Mouse (Mus musculus) kidney, postnatal 0 days (tissue): ENCODE data around the gene Chst8. TPM values are rescaled to one million over a fixed set of nuclear protein-coding genes. Genes with fewer than 3 reads are reported as not detected.
A peak's percentile ranks its signal among the peaks of the same experiment; 100 is the strongest.

Source experiments
- ATAC-seq: fragments of 200-750 bp; cut with Nextera tagmentation; replicated peaks from 2 replicates; pipeline ENCODE4 v1.8.0; 2017; ENCODE audit warnings: low read depth, moderate number of reproducible peaks, moderate TSS enrichment, moderate library complexity; ENCODE audit not compliant: low FRiP score
- DNase-seq: peaks from one replicate; pipeline ENCODE4 v3.0.0-alpha.2; 2016; ENCODE audit warnings: low spot score
- H3K27ac ChIP-seq: fragments of 300-500 bp; sonication (generic); 2 replicates; pipeline ENCODE4 v1.5.1; 2014; ENCODE audit warnings: mild to moderate bottlenecking
- H3K27me3 ChIP-seq: fragments of 300-500 bp; sonication (generic); 2 replicates; pipeline ENCODE4 v1.6.1; 2014; ENCODE audit warnings: low read length, mixed read lengths; ENCODE audit not compliant: insufficient read depth
- H3K36me3 ChIP-seq: fragments of 300-500 bp; sonication (generic); 2 replicates; pipeline ENCODE4 v1.6.1; 2014; ENCODE audit warnings: low read length, mixed read lengths; ENCODE audit not compliant: insufficient read depth
- H3K4me1 ChIP-seq: fragments of 300-500 bp; sonication (generic); replicated peaks from 2 replicates; pipeline ENCODE4 v1.6.1; 2014; ENCODE audit warnings: antibody characterized with exemption, low read length, mixed read lengths; ENCODE audit not compliant: insufficient read depth
- H3K4me2 ChIP-seq: fragments of 300-500 bp; sonication (generic); 2 replicates; pipeline ENCODE4 v1.6.1; 2014; ENCODE audit warnings: mild to moderate bottlenecking, low read length, moderate library complexity, mixed read lengths
- H3K4me3 ChIP-seq: fragments of 300-500 bp; sonication (generic); replicated peaks from 2 replicates; pipeline ENCODE4 v1.5.1; 2014; ENCODE audit warnings: low read depth, low read length
- H3K9ac ChIP-seq: fragments of 300-500 bp; sonication (generic); 2 replicates; pipeline ENCODE4 v1.6.1; 2014; ENCODE audit warnings: low read depth, low read length
- H3K9me3 ChIP-seq: fragments of 300-500 bp; sonication (generic); replicated peaks from 2 replicates; pipeline ENCODE4 v1.6.1; 2016; ENCODE audit warnings: low read length, inconsistent platforms, mixed read lengths
- CTCF ChIP-seq: IDR thresholded peaks from 2 replicates; pipeline ENCODE4 v1.5.1; 2016; ENCODE audit warnings: antibody characterized with exemption, low read depth, mild to moderate bottlenecking, moderate library complexity
- WGBS: fragments of 180-500 bp; shearing (Covaris S2); extraction: QIAGEN DNeasy Blood & Tissue Kit; methylation state at CpG from one replicate; pipeline ENCODE4 v1.1.7; 2014; 5-methylcytosine and 5-hydroxymethylcytosine counted together
- polyA plus RNA-seq: library from polyadenylated mRNA; unstranded; fragments of >200 nt; fragmentation: Nextera tagmentation; extraction: Ambion mirVana; gene quantifications from 2 replicates; pipeline ENCODE4 v1.2.1, GENCODE M21; 2015

Gene Chst8
- polyA plus RNA-seq, 1 experiment from 2014 or later: 14.1 TPM

DNA sequence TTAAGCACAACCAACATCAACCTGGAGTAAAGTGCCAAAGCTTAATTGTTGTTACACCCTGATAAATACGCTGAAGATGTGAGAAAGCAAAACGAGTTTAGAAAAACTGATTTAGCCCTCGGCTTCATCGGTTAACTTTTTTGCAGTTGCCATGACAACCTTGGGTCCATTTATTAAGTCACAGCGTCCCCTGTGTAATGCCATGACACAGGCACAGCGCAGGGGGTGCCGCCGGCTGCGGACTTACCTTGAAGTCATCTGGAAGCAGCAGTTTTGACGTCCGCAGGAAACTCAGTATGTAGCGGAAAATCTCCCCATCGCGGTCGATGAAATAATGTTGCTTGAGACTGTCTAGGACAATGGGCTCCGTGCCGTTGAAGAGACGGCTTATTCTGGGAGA lies 167.9 kb downstream of the Chst8 start:
- H3K4me2 ChIP-seq: no peak overlapping the region
- no peak overlapping the region for H3K4me3 ChIP-seq
- no peaks in the 10 kb centered on the region for H3K27me3 ChIP-seq
- no peak for TF ChIP-seq CTCF
- no peaks in the 10 kb centered on the region for H3K9me3 ChIP-seq
- WGBS: 87% methylated on average over 18 of the region's 18 CpGs
- H3K27ac ChIP-seq: no peak overlapping the region
- H3K36me3 ChIP-seq: peaks cover 50% of the 10 kb centered on the region
- H3K9ac ChIP-seq: no peak overlapping the region
- ATAC-seq (no peak), DNase-seq (no peak)
- no peaks in the 10 kb centered on the region; the same call in 1 of the 2 replicates for H3K4me1 ChIP-seq

GRCm38 (mm10) chr7:34643329-34643728 lies 169.2 kb downstream of the Chst8 start:
- WGBS: 49% methylated on average over 6 of the region's 6 CpGs
- DNase-seq: no peak
- H3K9me3 ChIP-seq: no peaks in the 10 kb centered on the region
- no peaks in the 10 kb centered on the region; the same call in 1 of the 2 replicates for H3K4me1 ChIP-seq
- no peak overlapping the region for H3K4me2 ChIP-seq
- H3K27ac ChIP-seq: peak overlapping the region; percentile 32; the same call in 1 of the 2 replicates
- peaks cover 42% of the 10 kb centered on the region for H3K36me3 ChIP-seq
- TF ChIP-seq CTCF: no peak
- 0 out of 2 replicates have a peak, but pooled peaks have one; percentile 26 for ATAC-seq
- no peaks in the 10 kb centered on the region for H3K27me3 ChIP-seq
- H3K9ac ChIP-seq: no peak overlapping the region
- no peak overlapping the region for H3K4me3 ChIP-seq

DNA sequence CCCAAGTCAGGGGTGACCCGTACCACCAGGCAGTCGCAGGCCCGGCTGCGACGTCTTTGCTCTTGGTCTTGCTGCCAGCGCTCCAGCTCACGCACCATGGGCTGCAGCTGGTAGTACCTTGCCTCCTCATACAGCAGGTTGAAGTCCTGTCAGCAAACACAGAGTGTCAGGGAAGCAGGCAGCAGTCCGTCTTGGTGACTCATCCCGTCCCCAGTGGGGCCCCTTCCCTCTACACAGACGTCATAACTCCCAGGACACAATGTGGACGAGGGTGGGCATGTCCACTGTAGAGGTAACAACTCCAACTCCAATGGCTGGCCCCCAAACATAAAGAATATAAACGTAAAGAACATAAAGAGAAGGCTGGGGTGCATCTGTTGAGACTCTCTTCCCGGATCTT lies 170.5 kb downstream of the Chst8 start:
- Histone ChIP-seq H3K27me3 (no peaks in the 10 kb centered on the region), H3K9ac (no peak overlapping the region), H3K4me2 (no peak overlapping the region), H3K4me3 (no peak overlapping the region), H3K4me1 (no peaks in the 10 kb centered on the region; the same call in 1 of the 2 replicates), H3K36me3 (peaks cover 39% of the 10 kb centered on the region), H3K9me3 (no peaks in the 10 kb centered on the region), H3K27ac (no peak overlapping the region)
- no peak for DNase-seq
- no peak for ATAC-seq
- WGBS: 83% methylated on average over 13 of the region's 13 CpGs
- TF ChIP-seq CTCF: no peak

DNA sequence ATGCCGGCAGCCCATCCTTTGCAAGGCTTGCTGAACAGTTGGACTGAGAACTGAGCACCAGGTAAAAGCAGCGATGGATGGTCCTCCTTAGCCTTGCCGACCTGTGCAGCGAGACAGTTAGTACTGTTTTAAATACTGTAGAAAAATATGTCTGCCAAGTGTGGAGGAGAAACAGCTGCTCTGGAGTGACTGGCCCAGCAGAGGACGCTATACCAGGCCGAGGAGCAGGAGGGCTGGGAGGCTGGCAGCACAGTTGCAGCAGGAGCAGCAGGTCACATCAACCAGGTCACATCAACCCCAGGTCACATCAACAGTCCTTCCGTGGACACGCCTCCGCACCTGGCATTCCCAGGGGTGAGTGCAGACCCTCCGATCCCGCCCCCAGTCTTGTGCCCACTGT lies 172.7 kb downstream of the Chst8 start:
- Histone ChIP-seq H3K9ac (no peak overlapping the region), H3K36me3 (peaks cover 36% of the 10 kb centered on the region), H3K4me1 (no peaks in the 10 kb centered on the region; the same call in 1 of the 2 replicates), H3K27ac (no peak overlapping the region), H3K9me3 (no peaks in the 10 kb centered on the region), H3K4me3 (no peak overlapping the region), H3K27me3 (no peaks in the 10 kb centered on the region), H3K4me2 (no peak overlapping the region)
- 80% methylated on average over 11 of the region's 11 CpGs for WGBS
- DNase-seq (no peak), ATAC-seq (no peak)
- TF ChIP-seq CTCF: no peak

DNA sequence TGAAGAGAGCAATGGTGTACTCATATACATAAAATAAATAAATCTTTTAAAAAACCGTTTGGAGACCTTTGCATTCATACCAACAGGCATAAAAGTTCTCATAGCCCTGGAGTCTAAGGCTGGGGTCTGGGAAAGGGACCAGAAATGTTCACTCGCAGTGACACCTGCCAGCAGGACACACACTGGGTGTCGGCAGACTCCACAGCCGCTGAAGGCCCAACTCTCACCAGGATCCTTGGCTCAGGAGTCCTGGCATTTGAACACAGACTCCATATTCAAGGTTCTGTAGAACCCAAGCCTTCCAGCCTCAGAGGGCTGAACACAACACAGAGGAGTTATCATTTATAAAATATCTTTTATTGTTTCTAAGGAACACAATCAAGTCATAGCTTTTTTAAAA lies 175.8 kb downstream of the Chst8 start:
- DNase-seq (no peak), ATAC-seq (no peak)
- TF ChIP-seq CTCF: no peak
- H3K36me3 ChIP-seq: peaks cover 21% of the 10 kb centered on the region
- H3K9ac ChIP-seq: no peak overlapping the region
- no peak overlapping the region for H3K4me2 ChIP-seq
- H3K4me1 ChIP-seq: no peaks in the 10 kb centered on the region
- no peaks in the 10 kb centered on the region for H3K9me3 ChIP-seq
- H3K4me3 ChIP-seq: no peak overlapping the region
- H3K27me3 ChIP-seq: no peaks in the 10 kb centered on the region
- WGBS: 83% methylated on average over 4 of the region's 4 CpGs
- H3K27ac ChIP-seq: no peak overlapping the region

DNA sequence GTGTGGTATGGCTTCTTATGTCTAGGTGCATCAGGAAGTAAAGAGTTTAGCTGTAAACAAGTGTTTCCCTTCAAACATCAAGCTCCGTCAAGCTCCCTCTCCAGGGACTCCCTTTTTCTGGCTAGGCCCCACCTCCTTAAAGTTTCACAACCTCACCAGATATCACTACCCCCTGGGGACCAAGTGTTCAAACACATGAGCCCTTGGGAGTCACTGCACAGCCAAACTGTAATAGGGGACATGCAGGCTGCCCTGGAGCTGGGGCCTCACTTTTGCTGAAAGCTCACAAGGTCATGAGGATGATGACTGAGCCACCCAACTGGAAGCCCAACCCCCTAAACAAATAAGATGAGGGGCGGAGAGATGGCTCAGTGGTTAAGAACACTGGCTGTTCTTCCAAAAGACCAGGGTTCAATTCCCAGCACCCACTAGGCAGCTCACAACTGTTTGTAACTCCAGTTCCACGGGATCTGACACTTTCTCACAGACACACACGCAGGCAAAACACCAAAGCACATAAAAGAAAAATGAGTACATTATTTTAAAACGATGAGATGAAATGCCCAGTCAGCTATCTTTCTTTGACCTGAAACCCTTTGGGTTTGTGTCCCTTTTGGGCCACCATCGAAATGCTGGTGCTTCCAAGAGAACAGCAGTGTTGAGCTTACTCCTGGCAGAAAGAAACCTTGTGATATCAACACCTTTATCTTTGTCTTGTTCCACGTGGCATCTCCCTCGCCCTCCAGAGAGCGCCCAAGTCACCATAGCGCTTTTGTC lies 179.4 kb downstream of the Chst8 start:
- no peaks in the 10 kb centered on the region for H3K36me3 ChIP-seq
- ATAC-seq (no peak), DNase-seq (no peak)
- H3K4me2 ChIP-seq: no peak overlapping the region
- H3K9me3 ChIP-seq: no peaks in the 10 kb centered on the region
- H3K4me3 ChIP-seq: no peak overlapping the region
- H3K27ac ChIP-seq: no peak overlapping the region
- no peak for TF ChIP-seq CTCF
- H3K9ac ChIP-seq: no peak overlapping the region
- WGBS: 84% methylated on average over 10 of the region's 10 CpGs
- 0 out of 2 replicates have a peak, but pooled peaks cover 3% of the 10 kb centered on the region for H3K4me1 ChIP-seq
- H3K27me3 ChIP-seq: no peaks in the 10 kb centered on the region
